Mouse (Mus musculus) thymus, postnatal 36 days (tissue): Measurements from ENCODE around the gene Olfr1310.
"Not testable (repeated sequence)": the region's sequence is repeated elsewhere in the genome, so short reads cannot be mapped to it uniquely, and the experiment has no call there.

ENCODE experiments used
- DNase-seq, 2 experiments: peaks; one replicate each; pipeline ENCODE4 v3.0.0; 2022; ENCODE audit warnings: mixed read lengths in 2 of 2

The Olfr1310 gene

GRCm38 (mm10) chr2:112012608-112013007 lies at the start of gene Olfr1310:
Gene Olfr1310 (minus strand): TSS chr2:112012708.
- DNase-seq = no peak

GRCm38 (mm10) chr2:112050138-112050537 lies 37.6 kb upstream of the Olfr1310 start, which contains the start of gene Olfr1312:
Gene Olfr1312 (minus strand): TSS chr2:112050238.
- no peak for DNase-seq

DNA sequence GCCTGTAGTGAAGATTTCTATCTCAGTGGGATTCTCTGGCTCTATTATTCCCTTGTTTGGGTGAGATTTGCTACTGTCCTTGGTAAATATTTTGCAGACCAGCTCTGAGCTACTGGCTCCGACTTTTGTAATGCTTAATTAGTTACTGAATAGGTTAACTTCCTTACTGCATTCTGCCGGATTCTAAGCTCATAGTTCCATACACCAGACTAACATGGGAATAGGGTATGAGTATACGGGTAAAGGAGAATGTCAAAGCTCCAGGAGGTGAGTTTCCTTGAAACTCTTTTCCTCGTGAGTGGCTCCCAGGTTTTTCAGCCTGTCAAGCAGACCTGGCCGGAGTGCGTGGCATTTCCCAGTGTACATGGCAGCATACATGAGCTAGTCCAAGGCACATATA lies 14.5 kb upstream of the Olfr1310 start:
- DNase-seq = not testable (repeated sequence)

DNA sequence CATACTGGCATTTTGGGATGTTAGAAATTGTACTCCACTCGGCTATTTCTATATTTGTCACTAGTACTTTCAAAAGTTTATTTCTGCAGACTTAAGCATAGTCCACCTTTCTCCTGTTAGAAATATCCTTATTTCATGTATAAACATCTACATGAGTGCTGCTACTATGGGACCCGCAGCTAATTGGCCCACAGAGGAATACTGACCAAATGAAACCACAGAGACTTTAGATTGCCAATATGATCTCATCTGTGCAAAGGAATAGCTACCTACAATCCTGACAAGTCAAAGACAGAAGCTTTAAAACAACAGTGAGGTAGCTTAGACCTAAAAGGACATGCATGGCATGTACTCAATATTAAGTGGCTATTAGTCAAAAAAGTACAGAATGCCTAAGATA lies 11.8 kb upstream of the Olfr1310 start, which contains the start of gene Olfr1311:
Gene Olfr1311, minus strand, starts transcription at position 101 of the 400 bp plus-strand sequence.
- no peak for DNase-seq

- no peak for DNase-seq
Observed at GRCm38 (mm10) chr2:112014900-112015299, 2.4 kb upstream of the Olfr1310 start.

DNA sequence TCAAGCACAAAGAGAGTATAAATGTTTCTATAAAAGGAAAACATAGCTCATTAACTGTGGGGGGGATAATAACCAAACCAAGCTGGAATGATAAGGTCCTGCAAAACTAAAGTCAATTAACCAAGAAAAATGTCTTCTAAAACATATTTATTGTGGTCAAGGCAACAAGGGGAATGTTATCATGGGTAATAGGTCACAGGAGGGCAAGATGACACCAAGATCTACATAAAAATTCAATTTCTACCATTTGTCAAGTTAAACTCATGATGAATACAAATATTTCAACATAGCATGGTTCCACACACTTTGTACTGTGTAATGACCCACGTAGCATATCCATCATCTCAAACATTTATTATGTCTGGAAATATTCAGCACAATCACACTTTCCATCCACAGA lies 22.3 kb downstream of the Olfr1310 start, which contains the start of gene Olfr1309:
Gene Olfr1309, minus strand, starts transcription at position 101 of the 400 bp plus-strand sequence.
- DNase-seq = no peak

- no peak for DNase-seq
Observed at GRCm38 (mm10) chr2:111964844-111965243, 47.7 kb downstream of the Olfr1310 start, which contains the start of gene Olfr1308. Gene Olfr1308 (minus strand): TSS chr2:111964944.
